Mouse (Mus musculus) CD4-positive, CD25-positive, alpha-beta regulatory T cell, adult 4 months (primary cell): Measurements from ENCODE around the gene Alg5. TPM values are rescaled to one million over a fixed set of nuclear protein-coding genes. Genes with fewer than 3 reads are reported as not detected.
"Not testable (repeated sequence)": the region's sequence is repeated elsewhere in the genome, so short reads cannot be mapped to it uniquely, and the experiment has no call there.

ENCODE experiments used
- ATAC-seq: one replicate; pipeline ENCODE4 v1.8.0; 2017
- polyA plus RNA-seq, 2 experiments: library from polyadenylated mRNA; unstranded; fragments of 100-300 nt; shearing (Covaris generic); gene quantifications; one replicate each; pipeline ENCODE4 v1.2.1; 2017

Alg5 gene
- polyA plus RNA-seq, 2 experiments from 2014 or later: 91.2 to 92.6 TPM

DNA sequence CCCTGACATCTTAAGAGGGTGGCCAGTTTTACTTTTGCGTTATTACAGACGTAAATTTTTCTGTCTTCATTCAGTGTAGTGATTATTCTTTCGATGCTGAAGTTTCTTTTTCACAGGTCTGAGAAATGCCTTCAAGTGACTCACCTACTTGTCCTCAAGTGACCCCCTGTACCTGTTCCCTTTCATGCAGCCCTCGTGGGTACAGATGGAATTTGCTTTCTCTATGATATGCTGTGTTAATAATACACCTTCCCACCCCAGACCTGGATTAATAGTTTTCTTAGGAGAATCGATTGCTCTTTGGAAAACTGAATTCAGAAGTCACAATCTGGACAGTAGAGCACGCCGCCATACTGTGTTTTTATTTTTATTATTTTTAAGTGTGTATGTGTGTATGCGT lies 2.0 kb downstream of the Alg5 start:
- ATAC-seq: no peak

DNA sequence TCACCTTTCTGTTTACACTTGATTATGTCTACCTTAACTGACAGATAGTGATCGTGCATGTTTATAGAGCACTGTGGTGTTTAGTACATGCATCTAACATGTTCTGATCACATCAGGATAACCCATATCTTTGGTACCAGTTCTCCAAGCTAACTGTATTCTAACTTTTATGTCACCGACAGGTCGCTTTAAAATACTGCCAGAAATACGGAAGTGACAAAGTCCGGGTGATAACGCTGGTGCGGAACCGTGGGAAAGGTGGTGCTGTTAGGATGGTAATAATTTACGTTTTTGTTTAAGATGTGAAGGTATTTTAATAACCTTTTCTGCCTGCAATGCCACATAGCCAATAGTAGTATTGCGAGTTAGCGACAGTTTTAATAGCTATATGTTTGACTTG lies 6.6 kb downstream of the Alg5 start:
- ATAC-seq: no peak

DNA sequence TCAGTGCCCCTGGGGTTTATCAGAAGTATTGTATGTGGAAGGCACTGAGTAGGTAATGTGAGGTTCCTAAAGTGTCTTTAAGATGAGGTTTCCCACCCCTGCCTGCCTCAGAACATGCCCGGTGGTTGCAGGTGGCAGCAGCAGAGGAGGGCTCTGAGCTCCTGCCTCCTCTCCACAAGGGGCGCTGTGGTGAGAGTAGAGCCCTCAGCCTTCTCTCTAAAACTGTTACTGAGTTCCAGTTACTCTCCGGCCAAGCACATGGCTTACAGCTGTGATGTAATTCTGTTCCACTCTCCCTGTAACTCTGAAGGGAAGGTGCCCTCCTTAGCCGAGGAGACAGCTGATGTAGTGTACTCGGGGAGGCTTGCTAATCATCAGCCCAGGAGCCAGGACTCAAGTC lies 10.5 kb downstream of the Alg5 start:
- peak; percentile 51 for ATAC-seq

GRCm38 (mm10) chr3:54753411-54753810 lies 18.1 kb downstream of the Alg5 start:
- ATAC-seq: no peak

- no peak for ATAC-seq
Observed at GRCm38 (mm10) chr3:54755145-54756041, 20.1 kb downstream of the Alg5 start, which contains the start of gene Smad9. Smad9 (plus strand) TSS chr3:54755582.

DNA sequence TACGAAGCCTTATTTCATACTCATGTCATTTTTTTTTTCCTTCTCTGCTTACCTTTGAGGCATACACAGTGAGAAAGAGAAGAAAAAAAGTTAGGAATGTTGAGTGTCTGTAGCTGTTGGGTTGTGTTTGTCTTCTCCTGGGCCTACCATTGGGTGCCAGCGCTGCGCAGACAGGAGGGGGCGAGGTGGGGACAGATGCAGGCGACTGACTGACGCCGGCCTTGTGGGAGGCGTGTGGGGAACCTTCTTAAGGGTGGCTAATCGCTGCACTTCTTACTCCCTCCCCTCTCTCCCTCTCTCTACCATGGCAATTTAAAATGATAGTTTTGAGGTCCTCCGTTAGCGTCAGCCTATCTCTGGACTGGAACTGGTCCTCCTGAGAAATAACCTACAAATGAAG lies 20.7 kb downstream of the Alg5 start:
- no peak for ATAC-seq

DNA sequence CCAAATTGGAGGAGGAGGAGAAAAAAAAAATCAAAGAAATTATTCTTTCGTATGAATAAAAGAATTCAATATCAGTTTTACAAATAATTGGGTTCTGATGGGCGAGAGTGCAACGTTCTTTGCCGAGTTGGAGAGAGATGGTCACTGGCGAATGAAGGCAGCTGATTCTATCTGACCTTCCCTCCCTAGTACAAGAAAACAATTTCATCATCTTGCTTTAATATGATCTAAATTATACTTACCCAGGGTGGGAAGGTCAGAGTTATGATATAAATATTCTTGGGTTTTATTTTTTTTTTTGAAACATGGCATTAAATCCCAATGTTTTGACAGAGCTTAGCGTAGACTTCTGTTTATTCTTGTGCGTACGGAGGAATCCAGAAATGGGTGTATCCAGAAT lies 22.1 kb downstream of the Alg5 start:
- no peak for ATAC-seq

- ATAC-seq: no peak
Observed at GRCm38 (mm10) chr3:54759211-54759610, 23.9 kb downstream of the Alg5 start.

- ATAC-seq: no peak
Observed at GRCm38 (mm10) chr3:54760321-54761115, 25.2 kb downstream of the Alg5 start.

- ATAC-seq: no peak
Observed at GRCm38 (mm10) chr3:54761258-54761657, 25.9 kb downstream of the Alg5 start.

GRCm38 (mm10) chr3:54764418-54764817 lies 29.1 kb downstream of the Alg5 start:
- no peak for ATAC-seq

GRCm38 (mm10) chr3:54765521-54765920 lies 30.2 kb downstream of the Alg5 start:
- not testable (repeated sequence) for ATAC-seq

DNA sequence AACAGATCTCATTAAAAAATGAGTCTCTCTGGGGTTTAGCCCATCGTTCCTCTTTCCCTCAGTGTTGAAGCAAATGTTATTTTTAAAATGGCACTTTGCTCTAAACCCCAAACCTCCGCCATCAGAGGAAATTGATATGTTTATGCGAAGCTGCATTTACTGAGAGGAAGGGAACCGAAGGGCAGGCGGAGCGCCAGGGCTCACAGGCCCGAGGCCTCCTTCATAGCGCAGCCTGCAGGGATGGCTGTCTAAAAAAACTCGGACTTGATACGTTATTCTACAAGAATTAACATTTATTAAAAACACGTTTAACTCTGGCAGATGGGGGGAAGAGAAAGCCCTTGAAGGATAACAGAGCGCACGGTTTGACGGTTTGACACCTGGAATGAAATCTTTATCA lies 30.7 kb downstream of the Alg5 start:
- ATAC-seq: no peak

DNA sequence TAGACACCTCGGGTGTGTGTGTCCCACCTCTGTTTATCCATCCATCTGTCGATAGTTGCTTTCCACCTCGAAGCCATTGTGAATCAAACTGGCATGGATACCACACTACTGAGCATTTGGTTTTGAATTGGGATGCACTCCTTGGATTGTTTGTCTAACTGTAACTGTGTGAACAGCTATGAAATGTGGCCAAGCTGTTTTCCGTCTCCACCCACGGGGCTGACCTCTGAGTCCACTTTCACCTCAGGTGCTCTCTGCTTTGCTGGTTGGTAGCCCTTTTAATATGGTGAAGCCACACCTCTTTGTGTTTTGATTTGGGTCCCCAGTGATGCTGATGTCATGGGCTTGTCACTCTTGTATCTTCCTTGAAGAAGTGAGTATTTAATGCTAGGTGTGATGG lies 31.5 kb downstream of the Alg5 start:
- no peak for ATAC-seq

DNA sequence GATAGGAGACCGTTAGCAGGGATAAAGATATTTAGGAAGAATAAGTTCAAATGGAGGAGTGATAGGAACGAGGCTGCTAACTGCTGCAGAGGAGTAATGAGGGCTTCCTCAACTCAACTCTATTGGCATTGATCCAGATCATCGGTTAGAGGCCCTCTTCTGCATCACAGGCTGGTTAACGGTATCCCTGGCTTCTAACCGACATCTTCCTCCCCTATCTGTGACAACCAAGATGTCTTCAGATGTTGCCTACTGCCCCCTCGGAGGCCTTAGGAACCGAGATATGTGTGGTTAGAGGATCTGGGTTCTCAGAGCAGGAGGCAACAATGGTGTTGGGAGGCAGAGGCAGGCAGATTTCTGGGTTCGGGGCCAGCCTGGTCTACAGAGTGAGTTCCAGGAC lies 33.3 kb downstream of the Alg5 start:
- no peak for ATAC-seq

GRCm38 (mm10) chr3:54769349-54770275 lies 34.3 kb downstream of the Alg5 start:
- no peak for ATAC-seq

GRCm38 (mm10) chr3:54773613-54774012 lies 38.3 kb downstream of the Alg5 start:
- no peak for ATAC-seq

GRCm38 (mm10) chr3:54775989-54776631 lies 40.8 kb downstream of the Alg5 start:
- no peak for ATAC-seq

DNA sequence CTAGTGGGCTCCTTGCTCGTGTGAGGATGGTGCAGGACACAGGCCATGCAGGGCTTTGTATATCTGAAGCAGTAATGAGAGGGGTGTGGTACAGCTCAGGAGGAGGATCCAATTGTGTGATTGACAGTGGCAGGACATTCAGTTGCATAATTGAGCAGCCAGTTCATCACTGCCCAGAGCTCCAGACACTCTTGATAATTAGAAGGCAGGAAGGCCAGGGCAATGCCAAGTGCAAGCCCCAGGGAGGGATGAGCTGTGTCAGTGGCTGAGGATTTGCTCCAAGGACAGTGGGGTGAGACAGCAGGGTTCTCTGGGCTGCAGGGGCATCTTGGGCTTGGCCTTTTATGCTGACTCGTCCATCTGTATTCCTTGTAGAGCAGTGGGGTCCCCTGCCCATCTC lies 55.3 kb downstream of the Alg5 start:
- no peak for ATAC-seq

- ATAC-seq: no peak
Observed at GRCm38 (mm10) chr3:54791822-54792677, 56.7 kb downstream of the Alg5 start.

GRCm38 (mm10) chr3:54793762-54794161 lies 58.4 kb downstream of the Alg5 start:
- ATAC-seq: no peak
